Mouse (Mus musculus) thymus, postnatal 4 days (tissue): ENCODE measurements around the gene Upf2.
A peak's percentile ranks its signal among the peaks of the same experiment; 100 is the strongest.
"Not testable (repeated sequence)": the region's sequence is repeated elsewhere in the genome, so short reads cannot be mapped to it uniquely, and the experiment has no call there.

Experiments used
- DNase-seq: peaks from one replicate; pipeline ENCODE4 v3.0.0; 2021

Upf2 gene

DNA sequence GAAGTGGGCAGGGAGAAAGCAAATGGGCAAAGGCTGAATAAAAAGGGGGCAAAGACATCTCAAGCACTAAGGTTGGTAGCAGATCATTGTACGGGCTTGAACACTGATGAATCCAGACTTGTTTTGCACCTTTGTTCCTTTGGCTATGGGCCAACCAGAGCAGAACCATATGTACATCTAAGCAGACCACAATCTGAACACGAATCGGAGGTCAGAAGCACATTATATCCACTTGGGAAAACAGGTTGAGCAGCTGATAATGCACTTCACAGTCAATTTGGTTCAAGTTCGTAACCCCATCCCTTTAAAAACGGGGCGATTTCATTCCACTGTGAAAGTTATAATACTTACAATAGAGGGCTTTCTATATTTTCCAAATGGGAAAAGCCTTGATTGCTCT lies 964 bp upstream of the Upf2 start:
- DNase-seq = no peak

DNA sequence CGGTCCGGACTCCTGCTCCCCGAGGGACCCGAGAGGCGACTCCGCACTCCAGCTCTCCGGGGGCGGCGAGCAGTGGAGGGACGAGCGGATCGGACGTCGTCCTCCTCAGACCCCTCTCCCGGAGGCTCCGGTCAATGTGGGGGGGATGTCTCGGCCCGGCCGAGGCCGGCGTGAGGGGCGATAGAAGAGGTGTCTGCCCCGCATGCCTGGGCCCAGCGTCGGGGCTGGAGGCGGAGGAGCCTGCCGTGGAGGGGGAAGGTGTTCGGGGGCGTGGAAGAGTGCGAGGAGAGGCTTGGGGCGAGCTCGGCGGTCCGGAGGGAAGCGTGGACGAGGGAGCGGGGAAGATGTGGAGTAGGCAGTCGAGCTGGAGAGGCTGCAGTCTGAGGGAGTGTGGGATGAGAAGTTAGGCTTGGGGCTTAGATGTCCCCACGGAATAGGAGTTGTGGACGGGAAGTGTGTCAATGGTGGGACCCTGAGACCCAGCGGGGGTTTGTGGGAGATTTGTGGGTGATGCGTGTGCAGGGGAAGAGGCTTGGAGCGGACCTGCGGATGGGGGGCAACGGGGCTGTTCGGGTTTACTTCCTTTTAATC lies 447 bp downstream of the Upf2 start:
- DNase-seq = peak; percentile 73

DNA sequence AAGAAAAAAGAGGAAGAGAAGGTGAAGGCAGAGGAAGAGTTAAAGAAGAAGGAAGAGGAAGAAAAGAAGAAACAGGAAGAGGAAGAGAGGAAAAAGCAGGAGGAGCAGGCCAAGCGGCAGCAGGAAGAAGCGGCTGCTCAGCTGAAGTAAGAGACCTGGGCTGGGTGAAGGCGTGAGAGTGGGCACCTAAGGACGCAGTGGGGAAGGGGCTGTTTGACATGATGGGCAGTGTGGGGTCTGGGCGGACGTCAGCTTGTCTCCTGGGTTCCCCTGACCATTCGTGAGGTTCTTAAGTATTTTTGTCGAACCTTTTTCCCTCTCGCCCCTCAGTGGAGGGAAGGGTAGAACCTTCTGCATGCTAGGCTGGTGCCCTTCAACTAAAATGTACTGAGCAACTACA lies 6.4 kb downstream of the Upf2 start:
- peak; percentile 27 for DNase-seq

DNA sequence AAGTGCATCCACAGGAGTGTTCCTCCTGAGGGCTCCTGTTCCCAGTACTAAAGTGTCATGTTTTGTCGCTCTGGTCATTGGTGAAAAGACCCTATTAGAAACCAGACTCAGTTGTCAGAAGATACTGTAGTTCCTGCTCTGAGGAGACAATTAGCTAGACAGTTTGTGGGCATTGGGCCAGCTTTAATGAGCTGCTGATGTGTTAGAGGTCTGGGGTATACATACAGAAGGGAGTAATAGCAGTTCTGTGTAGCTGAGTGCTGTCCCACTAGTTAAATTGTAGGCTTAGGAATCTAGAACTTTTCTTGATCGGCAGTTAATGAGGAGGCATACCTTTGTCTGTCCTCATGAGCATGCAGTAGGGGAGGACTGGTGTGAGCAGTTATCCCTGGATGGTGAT lies 11.0 kb downstream of the Upf2 start:
- no peak for DNase-seq

DNA sequence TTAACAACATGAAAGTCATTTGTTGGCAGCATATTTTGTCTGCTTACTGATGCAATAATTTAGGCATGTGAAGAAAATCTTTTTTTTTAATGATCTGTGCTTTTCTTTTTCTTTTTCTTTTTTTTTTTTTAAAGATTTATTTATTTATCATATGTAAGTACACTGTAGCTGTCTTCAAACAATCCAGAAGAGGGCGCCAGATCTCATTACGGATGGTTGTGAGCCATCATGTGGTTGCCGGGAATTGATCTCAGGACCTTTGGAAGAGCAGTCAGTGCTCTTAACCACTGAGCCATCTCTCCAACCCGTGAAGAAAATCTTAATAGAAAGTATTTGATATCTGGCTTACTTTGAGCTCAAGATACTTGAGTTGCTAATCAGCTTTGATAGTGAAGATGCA lies 12.5 kb downstream of the Upf2 start:
- not testable (repeated sequence) for DNase-seq

DNA sequence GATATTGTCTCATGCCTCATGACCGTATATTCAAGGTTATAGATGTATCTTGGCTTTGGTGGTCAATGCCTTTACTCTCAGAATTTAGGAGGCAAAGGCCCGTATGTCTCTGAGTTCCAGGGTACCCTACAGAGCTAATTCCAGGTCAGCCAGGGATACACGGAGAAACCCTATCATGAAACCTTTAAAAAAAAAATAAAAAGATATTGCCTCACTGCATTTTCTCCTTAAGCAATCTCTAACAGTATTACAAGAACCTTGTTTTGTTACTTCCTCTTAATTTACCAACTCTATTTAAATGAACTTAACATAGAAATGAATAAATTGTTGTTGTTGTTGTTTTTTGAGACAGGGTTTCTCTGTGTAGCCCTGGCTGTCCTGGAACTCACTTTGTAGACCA lies 14.7 kb downstream of the Upf2 start:
- DNase-seq = no peak

DNA sequence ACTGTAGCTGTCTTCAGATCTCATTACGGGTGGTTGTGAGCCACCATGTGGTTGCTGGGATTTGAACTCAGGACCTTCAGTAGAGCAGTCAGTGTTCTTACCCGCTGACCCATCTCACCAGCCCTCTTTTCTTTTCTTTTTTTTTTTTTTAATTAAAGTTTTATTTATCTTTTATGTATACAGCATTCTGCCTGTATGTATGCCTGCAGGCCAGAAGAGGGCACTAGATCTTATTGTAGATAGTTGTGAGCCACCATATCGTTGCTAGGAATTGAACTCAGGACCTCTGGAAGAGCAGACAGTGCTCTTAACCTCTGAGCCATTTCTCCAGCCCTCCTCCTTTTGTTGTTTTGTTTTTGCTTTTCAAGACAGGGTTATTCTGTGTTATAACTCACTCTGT lies 19.4 kb downstream of the Upf2 start:
- DNase-seq = not testable (repeated sequence)

DNA sequence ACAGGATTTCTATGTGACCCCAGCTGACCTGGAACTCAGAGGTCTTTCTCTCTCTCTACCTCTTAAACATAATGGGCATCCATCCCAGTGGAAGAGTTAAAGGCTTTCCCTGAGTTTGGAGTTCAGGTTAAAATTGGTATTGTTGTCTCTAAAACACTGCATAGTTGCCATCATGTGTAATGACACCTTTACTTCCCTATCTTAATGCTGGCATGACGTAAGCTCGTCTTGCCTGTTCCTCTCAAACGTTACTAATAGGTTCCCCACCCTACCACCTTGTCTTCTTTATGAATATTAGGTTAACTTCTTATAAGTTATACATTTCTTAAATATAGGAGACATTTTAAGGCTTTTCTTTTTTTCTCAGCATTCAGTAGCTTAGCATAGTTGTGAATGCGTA lies 26.3 kb downstream of the Upf2 start:
- DNase-seq = no peak

DNA sequence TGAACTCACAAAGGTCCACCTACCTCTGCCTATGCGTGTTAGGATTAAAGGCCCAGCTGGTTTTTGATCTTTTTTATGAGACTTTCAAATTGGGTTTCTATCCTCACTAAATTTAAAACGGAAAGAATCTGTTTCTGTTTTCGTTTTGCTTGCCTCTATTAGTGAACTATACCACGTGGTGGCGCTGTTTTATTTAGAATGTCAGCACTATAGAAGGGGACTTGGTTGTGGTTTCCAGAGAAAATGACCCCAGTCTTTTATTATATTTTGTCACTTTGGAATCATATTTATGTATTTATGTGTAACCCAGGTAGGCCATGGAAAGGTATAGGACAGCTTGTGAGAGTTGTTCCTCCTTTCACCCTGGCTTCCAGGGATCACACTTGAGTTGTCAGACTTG lies 44.3 kb downstream of the Upf2 start:
- DNase-seq = peak; percentile 58

DNA sequence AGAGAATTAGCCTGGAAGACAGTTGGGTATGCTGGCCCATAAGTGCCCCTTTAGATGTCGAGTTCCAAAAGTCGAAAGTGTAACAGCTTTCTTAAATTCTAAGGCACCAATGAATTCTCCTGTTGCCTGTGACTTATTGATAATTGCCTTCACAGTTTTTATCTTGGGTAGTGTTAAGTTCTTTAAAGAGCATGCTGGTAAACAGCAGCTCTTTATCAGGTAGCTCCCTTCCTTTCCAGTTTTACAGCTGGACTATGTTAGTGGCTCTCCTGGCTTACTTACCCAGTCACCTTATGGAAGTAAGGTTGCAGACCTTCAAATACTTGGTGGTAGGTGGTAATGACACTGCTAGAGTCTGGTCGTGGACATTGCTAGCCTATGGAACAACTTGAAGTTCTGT lies 52.7 kb downstream of the Upf2 start:
- DNase-seq = no peak

DNA sequence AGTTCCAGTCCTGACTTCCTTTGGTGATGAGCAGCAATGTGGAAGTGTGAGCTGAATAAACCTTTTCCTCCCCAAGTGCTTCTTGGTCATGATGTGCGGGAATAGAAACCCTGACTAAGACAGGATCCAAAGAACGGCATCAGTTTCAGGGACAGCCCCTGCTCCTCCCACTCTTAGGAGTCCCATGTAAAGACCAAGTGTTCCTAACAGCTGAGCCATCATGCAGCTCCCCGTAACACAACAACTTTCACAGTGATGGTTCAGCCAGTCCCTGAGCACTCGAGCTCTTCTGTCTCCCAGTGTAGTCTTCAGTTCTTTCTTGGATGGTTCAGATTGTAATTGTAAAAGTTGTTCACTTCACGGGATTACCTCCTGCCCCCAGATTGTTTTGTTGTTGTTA lies 63.3 kb downstream of the Upf2 start:
- DNase-seq = no peak

DNA sequence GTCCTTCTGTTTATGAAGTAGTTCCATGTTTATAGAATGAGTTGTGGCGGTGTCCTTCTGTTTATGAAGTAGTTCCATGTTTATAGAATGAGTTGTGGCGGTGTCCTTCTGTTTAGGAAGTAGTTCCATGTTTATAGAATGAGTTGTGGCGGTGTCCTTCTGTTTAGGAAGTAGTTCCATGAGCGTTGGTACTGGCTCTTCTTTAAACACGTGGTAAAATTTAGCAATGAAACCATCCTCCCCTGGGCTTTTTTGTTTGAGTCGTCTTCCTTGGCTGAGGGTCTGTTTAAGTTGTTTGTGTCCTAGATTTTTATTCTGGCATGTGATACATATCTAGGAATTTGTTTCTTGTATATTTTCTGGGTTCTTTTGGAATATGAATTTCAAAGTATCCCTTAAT lies 63.9 kb downstream of the Upf2 start:
- DNase-seq = not testable (repeated sequence)

DNA sequence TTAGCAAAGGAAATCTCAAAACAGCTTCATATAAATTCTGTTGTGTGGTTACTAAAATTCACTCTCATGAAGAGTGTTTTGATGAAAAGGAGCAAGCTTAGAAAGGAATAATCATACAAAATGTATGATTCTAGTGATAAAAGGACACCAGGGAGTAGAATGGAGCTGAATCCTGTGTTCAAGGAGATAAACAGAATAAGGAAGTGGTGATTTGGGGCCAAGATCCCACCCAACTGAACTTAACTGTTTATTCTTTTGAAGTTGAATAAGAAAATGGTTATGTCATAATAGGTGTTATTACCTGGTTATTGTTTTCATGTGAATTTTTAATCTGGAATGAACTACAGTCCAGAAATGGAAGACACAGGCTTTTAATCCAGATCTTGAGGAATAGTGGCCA lies 69.3 kb downstream of the Upf2 start:
- DNase-seq = no peak

DNA sequence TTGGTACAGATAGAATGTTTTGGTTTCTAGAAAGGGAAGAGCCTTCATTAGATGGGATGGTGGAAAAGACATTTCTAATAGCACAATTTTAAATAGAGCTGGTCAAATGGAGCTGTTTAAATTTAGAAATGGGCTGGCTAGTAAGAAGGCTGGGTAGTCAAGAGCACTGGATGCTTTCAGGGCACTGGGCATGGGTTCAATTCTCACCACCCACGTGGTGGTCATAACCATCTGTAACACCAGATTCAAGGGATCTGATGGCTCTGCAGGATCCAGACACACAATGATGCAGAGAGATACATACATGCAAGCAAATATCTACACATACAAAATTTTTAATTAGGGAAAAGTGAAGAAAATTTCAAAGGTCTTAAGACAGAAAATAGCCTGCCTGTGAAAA lies 91.4 kb downstream of the Upf2 start:
- DNase-seq = no peak

DNA sequence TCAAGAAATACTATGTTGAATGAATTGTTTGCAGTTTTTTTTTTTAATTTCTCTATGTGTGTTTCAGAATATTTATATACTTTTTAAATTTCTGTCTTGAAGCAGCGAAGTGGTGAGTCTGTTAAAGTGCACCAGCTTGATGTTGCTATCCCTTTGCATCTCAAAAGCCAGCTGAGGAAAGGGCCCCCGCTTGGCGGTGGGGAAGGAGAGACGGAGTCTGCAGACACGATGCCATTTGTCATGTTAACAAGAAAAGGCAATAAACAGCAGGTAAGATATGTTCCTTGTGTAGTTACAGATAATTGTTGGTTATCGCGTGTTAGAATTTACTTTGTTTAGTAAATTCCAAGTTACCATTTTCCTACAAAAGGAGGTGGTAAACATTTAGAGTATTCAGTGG lies 95.5 kb downstream of the Upf2 start:
- DNase-seq = no peak

DNA sequence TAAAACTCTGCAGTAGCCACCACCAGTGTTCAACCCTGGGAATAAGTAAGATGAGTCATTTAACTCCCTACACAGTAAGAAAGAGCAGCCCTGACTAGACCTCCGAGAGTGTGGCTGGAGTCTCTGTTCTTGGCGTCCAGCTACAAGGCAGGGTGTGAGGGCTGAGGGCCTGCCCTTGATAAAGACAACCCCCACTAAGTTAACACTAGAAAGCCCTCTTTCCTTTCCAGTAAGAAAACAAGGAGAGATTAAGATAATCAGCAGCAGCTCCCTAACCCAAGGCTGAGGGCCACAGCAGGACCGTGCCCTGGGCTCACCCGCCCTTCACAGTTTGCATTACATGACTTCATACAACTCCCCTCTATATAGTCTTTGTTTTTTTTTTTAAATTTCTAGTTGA lies 97.3 kb downstream of the Upf2 start:
- DNase-seq = no peak

DNA sequence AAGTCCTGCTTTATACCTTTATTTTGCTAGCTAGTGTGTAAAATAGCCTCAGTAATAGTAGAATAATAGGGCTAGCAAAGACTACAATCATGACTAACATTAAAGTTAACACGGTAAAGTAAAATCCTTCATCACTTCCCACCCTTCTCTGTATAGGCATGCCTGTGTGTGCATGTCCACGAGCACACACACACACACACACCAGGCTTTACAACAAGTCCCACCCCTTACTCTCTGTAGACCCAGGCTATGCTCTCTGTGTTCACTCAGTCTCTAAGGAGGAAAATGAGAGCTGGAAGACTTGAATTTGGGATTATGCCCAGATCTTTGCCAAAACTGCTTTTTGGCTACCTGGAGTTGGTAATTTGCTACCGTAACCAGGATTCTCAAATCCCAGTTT lies 97.7 kb downstream of the Upf2 start:
- DNase-seq = no peak

DNA sequence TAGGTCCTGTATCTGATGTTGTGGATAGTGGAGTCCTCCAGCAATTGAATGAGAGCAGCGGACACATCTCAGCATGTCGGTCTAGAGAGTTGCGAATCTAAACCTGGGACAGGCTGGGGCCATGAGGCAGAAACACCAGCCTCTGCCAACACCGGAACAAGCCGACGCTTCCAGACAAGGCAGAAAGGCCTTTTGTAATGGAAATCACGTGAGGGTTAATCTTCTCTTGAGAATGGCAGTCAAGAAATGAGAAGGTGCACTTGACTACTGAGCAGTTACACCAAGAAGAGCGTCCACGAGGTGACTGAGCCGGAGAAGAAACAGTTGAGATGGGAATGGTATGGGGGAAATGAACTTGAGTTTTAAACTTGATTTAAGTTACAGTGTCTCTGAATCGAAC lies 104.2 kb downstream of the Upf2 start:
- no peak for DNase-seq

DNA sequence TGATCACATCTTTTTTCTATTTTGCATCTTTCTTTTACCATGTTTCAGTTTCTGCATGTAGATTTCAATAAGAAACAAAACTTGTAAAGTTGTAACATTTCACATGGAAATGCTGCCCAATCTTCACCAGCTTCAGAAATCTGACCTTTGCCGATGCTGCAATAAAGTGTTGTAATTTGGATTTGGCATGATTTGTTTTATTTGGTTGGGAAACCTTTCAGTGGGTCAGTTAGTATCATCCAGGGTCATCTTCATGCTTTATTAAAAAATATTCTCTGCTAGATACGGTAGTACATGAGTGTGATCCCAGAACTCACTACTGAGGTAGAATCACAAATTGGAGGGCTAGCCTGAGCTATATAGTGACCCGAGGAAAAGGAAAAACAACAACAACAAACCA lies 105.2 kb downstream of the Upf2 start:
- no peak for DNase-seq

DNA sequence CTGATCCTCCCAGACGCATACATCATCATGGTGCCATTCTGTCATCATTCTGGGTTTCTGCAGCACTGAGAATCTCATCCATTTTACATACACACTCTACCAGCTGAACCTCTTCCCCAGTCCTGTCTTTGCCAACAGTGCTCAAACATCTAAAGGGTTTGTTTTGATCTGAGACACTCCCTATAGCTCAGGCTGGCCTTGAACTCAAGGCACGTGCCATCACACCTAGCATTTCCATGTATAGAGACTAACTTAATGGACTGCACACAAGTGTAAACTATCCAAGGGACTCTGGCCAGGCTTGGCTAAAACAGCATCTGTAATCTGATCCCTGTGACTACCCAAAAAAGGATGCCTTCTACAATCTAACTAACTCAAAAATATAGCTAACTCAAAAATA lies 108.0 kb downstream of the Upf2 start:
- no peak for DNase-seq

DNA sequence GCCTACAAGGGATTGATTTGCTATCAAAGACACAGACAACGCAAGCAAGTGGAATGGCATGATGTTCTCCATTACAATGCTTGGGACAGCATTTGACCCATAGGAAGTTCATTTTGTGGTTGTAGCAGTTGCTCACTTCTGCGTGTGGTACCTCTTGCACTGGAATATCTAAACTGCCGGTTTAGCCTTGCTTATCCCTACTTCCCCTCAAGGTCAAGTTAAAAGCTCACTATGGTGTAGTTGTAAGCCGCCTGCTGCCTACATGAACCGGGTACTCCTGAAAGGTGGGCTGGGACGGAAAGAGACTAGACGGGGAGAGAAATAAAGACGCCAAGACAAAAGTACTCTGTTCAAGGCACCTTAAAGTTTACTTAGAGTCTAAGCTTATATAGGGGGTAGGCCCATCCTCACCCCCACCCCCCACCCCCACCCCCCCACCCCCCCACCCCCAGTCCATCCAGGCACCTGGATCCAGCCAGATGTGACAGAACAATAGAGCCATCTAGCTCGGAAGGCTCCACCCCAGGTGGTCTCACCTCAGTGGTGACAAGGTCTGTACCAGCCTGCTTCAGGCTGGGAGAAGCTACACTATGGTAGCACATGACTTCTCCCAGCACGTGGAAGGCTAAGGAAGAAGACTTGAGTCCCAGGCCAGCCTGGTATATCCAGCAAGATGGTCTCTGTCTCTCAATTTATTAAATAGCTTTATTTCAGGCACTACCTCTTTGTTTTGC lies 109.0 kb downstream of the Upf2 start:
- DNase-seq = no peak

DNA sequence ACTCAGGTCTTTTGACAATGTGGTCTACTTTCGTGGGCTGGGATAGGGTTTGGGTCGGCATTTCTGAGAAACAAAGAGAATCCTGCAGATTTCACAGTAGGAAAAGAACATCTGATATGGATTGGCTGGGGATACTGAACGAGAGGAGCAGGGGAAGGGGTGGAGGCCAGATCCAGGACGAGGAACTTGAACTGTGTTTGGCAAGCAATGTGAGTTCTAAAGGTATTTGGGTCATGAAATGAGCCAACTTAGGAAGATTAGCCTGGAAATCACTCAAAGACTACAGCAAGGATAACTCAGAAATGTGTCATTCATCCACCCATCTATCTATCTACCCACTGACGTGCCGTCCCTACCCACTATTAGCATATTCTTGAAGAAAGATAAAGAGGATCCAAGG lies 116.1 kb downstream of the Upf2 start:
- no peak for DNase-seq

DNA sequence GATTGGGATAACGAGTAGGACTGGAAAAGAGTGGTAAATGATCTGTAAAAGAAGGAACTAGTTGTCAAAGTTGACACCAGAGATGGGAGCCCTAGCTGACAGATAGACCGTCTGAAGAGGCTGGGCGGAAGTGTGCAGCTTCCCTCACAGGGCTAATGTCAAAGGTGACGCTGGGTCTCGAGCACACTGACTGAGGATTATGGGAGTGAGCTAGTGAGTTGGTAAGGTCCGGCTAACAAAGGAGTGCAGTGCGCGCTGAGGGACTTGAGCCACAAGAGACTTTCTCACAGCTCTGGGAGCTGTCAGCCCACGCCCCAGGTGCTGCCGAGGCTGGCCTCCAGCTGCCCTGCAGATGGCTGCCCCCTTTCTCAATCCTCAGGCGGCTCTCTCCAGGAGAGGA lies 119.7 kb downstream of the Upf2 start:
- no peak for DNase-seq

DNA sequence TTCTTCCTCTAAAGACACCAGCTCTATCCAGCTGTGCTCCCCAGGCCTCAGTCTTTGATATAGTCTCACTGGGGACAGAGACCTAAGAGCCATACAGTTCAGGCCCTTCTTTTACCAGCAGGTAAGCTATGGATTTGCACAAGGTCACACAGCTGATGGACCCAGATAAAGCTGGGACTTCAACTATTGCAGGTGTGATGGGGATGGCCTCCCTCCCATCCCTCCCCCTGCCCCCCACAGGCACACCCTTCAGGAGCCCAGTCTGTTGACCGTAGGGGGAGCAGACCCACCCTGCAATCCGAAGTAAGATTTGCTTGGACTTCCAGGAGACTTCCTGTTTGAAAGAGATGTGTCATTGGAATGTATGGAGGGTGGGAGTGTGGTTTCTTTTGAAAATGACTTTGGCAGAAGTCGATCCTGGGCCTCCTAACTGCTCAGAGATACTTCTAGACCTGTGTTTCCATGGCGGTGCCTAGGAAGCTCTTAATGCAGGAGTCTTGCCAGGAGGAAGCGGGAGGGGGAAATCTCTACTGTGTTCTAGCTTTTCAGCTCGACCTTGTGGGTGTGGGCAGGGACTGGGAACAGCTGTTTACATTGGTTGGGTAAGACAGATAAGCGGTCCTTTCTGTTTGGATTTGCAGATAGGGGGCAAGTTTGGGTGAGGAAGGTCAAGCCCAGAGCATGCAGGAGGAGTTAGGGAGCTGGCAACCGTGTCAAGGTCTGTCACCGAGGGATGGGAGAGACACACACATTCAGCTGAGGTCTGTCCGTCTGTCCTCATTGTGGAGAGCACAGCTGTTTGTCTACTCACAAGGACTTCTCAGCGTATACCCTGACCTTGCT lies 120.5 kb downstream of the Upf2 start:
- DNase-seq = no peak
